In genomic region chr2:70930631-70931288, GRCm38 (mm10) we compare ENCODE assay signal across 15 mouse cellular contexts.
A peak's percentile ranks its signal among the peaks of the same experiment; 100 is the strongest.
DNase-seq lines count a peak whose midpoint lies in the region; ATAC-seq lines count a peak whose summit lies in the region.
"Had no signal": no experiment of that assay in that cellular context is flagged by ENCODE, and none has a peak within 500 bp of the region (broad histone marks: within the 10 kb centered on the region; RNA-seq: fewer than 3 reads in every experiment).

No protein-coding gene starts in this region.

- DNase-seq in adrenal gland, postnatal 36 days, result peak; percentile 20 to 32
- no peak for DNase-seq in adrenal gland, postnatal 14 days
- DNase-seq in 416B (ENCODE audit: low read depth), result peak; percentile 79
- DNase-seq in spleen, postnatal 36 days (ENCODE audit: low spot score in 2 of 2), result peak; percentile 55 to 59
- no peak for DNase-seq in retina, embryonic 14.5 days (ENCODE audit: low spot score)
- DNase-seq in right cerebral cortex, postnatal 25 days, result no peak
- DNase-seq: cerebellum, postnatal 25 days; forebrain, postnatal 0 days; gastrocnemius, postnatal 36 days; heart, postnatal 10 days; lung, adult 18-20 months; right cerebral cortex, postnatal 4 days had no signal

- ATAC-seq in granulocyte monocyte progenitor cell, adult 5-6 weeks (replicated peaks; ENCODE audit: poor library complexity, severe bottlenecking), result peak; percentile 40; the same call in 1 of the 2 replicates
- ATAC-seq in megakaryocyte-erythroid progenitor cell, adult 5-6 weeks (replicated peaks; ENCODE audit: low FRiP score, low TSS enrichment, poor library complexity, severe bottlenecking), result no peak
- ATAC-seq: forebrain, postnatal 0 days; intestine, embryonic 16.5 days had no signal

Comparison
In these comparisons a context has a peak if more than half of its experiments do, and no peak if none do; other contexts are left out.
1. DNase-seq: peak in adrenal gland, postnatal 36 days (2 of 2), 416B (single experiment) and spleen, postnatal 36 days (2 of 2); none in adrenal gland, postnatal 14 days (single experiment), retina, embryonic 14.5 days (single experiment) and right cerebral cortex, postnatal 25 days (single experiment).